Mouse (Mus musculus) erythroblast, embryonic 14.5 days (primary cell): ENCODE results near the gene Pbxip1.

Experiments
- GATA1 ChIP-seq: IDR thresholded peaks from 2 replicates; pipeline ENCODE4 v1.6.1; 2012; ENCODE audit warnings: low read length, inconsistent platforms, mixed read lengths
- TAL1 ChIP-seq: IDR thresholded peaks from 3 replicates; pipeline ENCODE4 v1.6.1; 2012; ENCODE audit warnings: low read length, inconsistent platforms, mixed read lengths

GRCm38 (mm10) chr3:89394894-89395256 is 41.6 kb upstream of the Pbxip1 start:
- TF ChIP-seq TAL1: no peak
- TF ChIP-seq GATA1: no peak
